Mouse (Mus musculus) myocyte (in vitro differentiated cells): ENCODE data around the gene Olfr578.

Source experiments
- E2F4 ChIP-seq: IDR thresholded peaks from one replicate; pipeline ENCODE4 v1.6.1; 2011; ENCODE audit warnings: mild to moderate bottlenecking, control low read depth, moderate library complexity; ENCODE audit not compliant: insufficient read depth
- MAX ChIP-seq: IDR thresholded peaks from one replicate; pipeline ENCODE4 v1.6.1; 2011; ENCODE audit warnings: low read depth, mild to moderate bottlenecking, control low read depth
- POLR2A ChIP-seq: IDR thresholded peaks from one replicate; pipeline ENCODE4 v1.6.1; 2011; ENCODE audit warnings: low read depth, mild to moderate bottlenecking, control low read depth, moderate library complexity; ENCODE audit not compliant: insufficient read length
- POLR2AphosphoS2 ChIP-seq: IDR thresholded peaks from one replicate; pipeline ENCODE4 v1.6.1; 2011; ENCODE audit warnings: low read depth, control low read depth; ENCODE audit not compliant: insufficient read length
- REST ChIP-seq: IDR thresholded peaks from one replicate; pipeline ENCODE4 v1.6.1; 2011; ENCODE audit warnings: mild to moderate bottlenecking, control low read depth, moderate library complexity; ENCODE audit not compliant: insufficient read depth, insufficient read length
- TCF12 ChIP-seq: IDR thresholded peaks from one replicate; pipeline ENCODE4 v1.6.1; 2011; ENCODE audit warnings: mild to moderate bottlenecking, control low read depth; ENCODE audit not compliant: poor library complexity, insufficient read depth, severe bottlenecking

- TF ChIP-seq TCF12 (no peak), E2F4 (no peak), MAX (no peak), REST (no peak), POLR2AphosphoS2 (no peak), POLR2A (no peak)
These were observed at the start of gene Olfr578 for GRCm38 (mm10) chr7:102989224-102989623.
